Mouse (Mus musculus): Measurements from ENCODE around the gene Cdc45.
"Not testable (repeated sequence)": the region's sequence is repeated elsewhere in the genome, so short reads cannot be mapped to it uniquely, and the experiment has no call there.

The Cdc45 gene

GRCm38 (mm10) chr16:18811468-18812384 lies at the start of gene Cdc45, which contains the start of gene Ufd1:
TSS of gene Cdc45 (minus strand) at chr16:18811987.
TSS of gene Ufd1 (plus strand) at chr16:18811779.
- DNase-seq: peak; percentile 92 to 94

GRCm38 (mm10) chr16:18860186-18860585 lies 48.4 kb upstream of the Cdc45 start:
- no peak for DNase-seq

- peak; percentile 14 to 22 for DNase-seq
Observed at GRCm38 (mm10) chr16:18858551-18858950, 46.8 kb upstream of the Cdc45 start.

GRCm38 (mm10) chr16:18849521-18850190 lies 37.9 kb upstream of the Cdc45 start:
- not testable (repeated sequence) for DNase-seq

- DNase-seq: no peak
Observed at GRCm38 (mm10) chr16:18846301-18846820, 34.6 kb upstream of the Cdc45 start.

- no peak for DNase-seq
Observed at GRCm38 (mm10) chr16:18838346-18838745, 26.6 kb upstream of the Cdc45 start.

GRCm38 (mm10) chr16:18836468-18837208 lies 24.9 kb upstream of the Cdc45 start, which contains the start of the genes 2510002D24Rik and Gm28539:
TSS of gene 2510002D24Rik (plus strand) at chr16:18836578.
TSS of gene Gm28539 (plus strand) at chr16:18836584.
- DNase-seq: peak; percentile 96 to 98

GRCm38 (mm10) chr16:18836073-18836467 lies 24.3 kb upstream of the Cdc45 start:
- no peak for DNase-seq

- DNase-seq: no peak
Observed at GRCm38 (mm10) chr16:18833486-18833885, 21.7 kb upstream of the Cdc45 start.

- DNase-seq: peak; percentile 14 to 43
Observed at GRCm38 (mm10) chr16:18829102-18829501, 17.3 kb upstream of the Cdc45 start.

GRCm38 (mm10) chr16:18828630-18829029 lies 16.8 kb upstream of the Cdc45 start:
- peak; percentile 17 to 48 for DNase-seq

- DNase-seq: no peak
Observed at GRCm38 (mm10) chr16:18822925-18823324, 11.1 kb upstream of the Cdc45 start.

GRCm38 (mm10) chr16:18822356-18822755 lies 10.6 kb upstream of the Cdc45 start:
- no peak for DNase-seq

GRCm38 (mm10) chr16:18812385-18812910 lies 661 bp upstream of the Cdc45 start:
- no peak for DNase-seq

- no peak for DNase-seq
Observed at GRCm38 (mm10) chr16:18811032-18811431, 755 bp downstream of the Cdc45 start.

- DNase-seq: no peak
Observed at GRCm38 (mm10) chr16:18809001-18809400, 2.8 kb downstream of the Cdc45 start.

- no peak for DNase-seq
Observed at GRCm38 (mm10) chr16:18805746-18806145, 6.0 kb downstream of the Cdc45 start.

GRCm38 (mm10) chr16:18798841-18799240 lies 12.9 kb downstream of the Cdc45 start:
- peak; percentile 79 to 81 for DNase-seq

GRCm38 (mm10) chr16:18798151-18798550 lies 13.6 kb downstream of the Cdc45 start:
- DNase-seq: no peak

- DNase-seq: no peak
Observed at GRCm38 (mm10) chr16:18796645-18797044, 15.1 kb downstream of the Cdc45 start.

GRCm38 (mm10) chr16:18795223-18795899 lies 16.4 kb downstream of the Cdc45 start:
- no peak for DNase-seq

Data from kidney, postnatal 4 days (tissue).